Mouse (Mus musculus) midbrain, embryonic 10.5 days (tissue): ENCODE data around the gene Nudt1. TPM values are rescaled to one million over a fixed set of nuclear protein-coding genes. Genes with fewer than 3 reads are reported as not detected.

ENCODE experiments used
- DNase-seq: peaks from one replicate; pipeline ENCODE4 v3.0.0-alpha.2; 2017; ENCODE audit warnings: low spot score
- H3K27ac ChIP-seq: fragments of 300-500 bp; sonication (generic); replicated peaks from 2 replicates; pipeline ENCODE4 v1.5.1; 2016; ENCODE audit warnings: mild to moderate bottlenecking
- H3K27me3 ChIP-seq: fragments of 300-500 bp; sonication (generic); 2 replicates; pipeline ENCODE4 v1.6.1; 2016; ENCODE audit warnings: low read depth, mild to moderate bottlenecking; ENCODE audit not compliant: poor library complexity, severe bottlenecking
- H3K36me3 ChIP-seq: fragments of 300-500 bp; sonication (generic); 2 replicates; pipeline ENCODE4 v1.6.1; 2016; ENCODE audit warnings: mild to moderate bottlenecking, moderate library complexity
- H3K4me1 ChIP-seq: fragments of 300-500 bp; sonication (generic); 2 replicates; pipeline ENCODE4 v1.6.1; 2016
- H3K4me3 ChIP-seq: fragments of 300-500 bp; sonication (generic); 2 replicates; pipeline ENCODE4 v1.5.1; 2016; ENCODE audit warnings: mild to moderate bottlenecking, moderate library complexity
- H3K9me3 ChIP-seq: fragments of 300-500 bp; sonication (generic); replicated peaks from 2 replicates; pipeline ENCODE4 v1.6.1; 2016; ENCODE audit warnings: mild to moderate bottlenecking
- WGBS: fragments of 180-500 bp; shearing (Covaris S2); methylation state at CpG from one replicate; pipeline ENCODE4 v1.1.7; 2016; 5-methylcytosine and 5-hydroxymethylcytosine counted together
- polyA plus RNA-seq: library from polyadenylated mRNA; unstranded; fragments of >200 nt; fragmentation: Nextera tagmentation; extraction: Ambion mirVana; gene quantifications from 2 replicates; pipeline ENCODE4 v1.2.1, GENCODE M21; 2016

Gene Nudt1
- polyA plus RNA-seq = 54.9 and 58.6 TPM in 2 replicates

GRCm38 (mm10) chr5:140321042-140321755 lies at the start of gene Nudt1, which contains the start of gene Mad1l1:
Gene Nudt1, plus strand, starts transcription at chr5:140321656.
Gene Mad1l1, minus strand, starts transcription at chr5:140321552.
- Histone ChIP-seq H3K4me3 (peak within 1 kb of the TSS; percentile 100), H3K4me1 (peaks cover 26% of the 10 kb centered on the region), H3K9me3 (no peaks in the 10 kb centered on the region), H3K27me3 (no peaks in the 10 kb centered on the region), H3K36me3 (peaks cover 22% of the 10 kb centered on the region), H3K27ac (peak within 1 kb of the TSS; percentile 97)
- WGBS = 0% methylated on average over 60 of the region's 60 CpGs
- peak; percentile 91 for DNase-seq

- Histone ChIP-seq H3K27ac (no peak overlapping the region), H3K4me3 (no peak overlapping the region), H3K4me1 (no peaks in the 10 kb centered on the region), H3K9me3 (no peaks in the 10 kb centered on the region), H3K36me3 (peaks cover 67% of the 10 kb centered on the region), H3K27me3 (no peaks in the 10 kb centered on the region)
- WGBS = 91% methylated on average over 6 of the region's 6 CpGs
- DNase-seq = no peak
Observed at GRCm38 (mm10) chr5:140276779-140277178, 44.7 kb upstream of the Nudt1 start.

GRCm38 (mm10) chr5:140280205-140280604 lies 41.3 kb upstream of the Nudt1 start:
- 85% methylated on average over 9 of the region's 9 CpGs for WGBS
- H3K27me3 ChIP-seq = no peaks in the 10 kb centered on the region
- no peaks in the 10 kb centered on the region for H3K9me3 ChIP-seq
- DNase-seq = no peak
- no peak overlapping the region for H3K27ac ChIP-seq
- H3K4me3 ChIP-seq = no peak overlapping the region
- no peaks in the 10 kb centered on the region for H3K4me1 ChIP-seq
- H3K36me3 ChIP-seq = peaks cover 81% of the 10 kb centered on the region

- no peak for DNase-seq
- 85% methylated on average over 8 of the region's 8 CpGs for WGBS
- Histone ChIP-seq H3K4me3 (no peak overlapping the region), H3K36me3 (peaks cover 84% of the 10 kb centered on the region), H3K4me1 (no peaks in the 10 kb centered on the region), H3K27ac (no peak overlapping the region), H3K9me3 (no peaks in the 10 kb centered on the region), H3K27me3 (no peaks in the 10 kb centered on the region)
Observed at GRCm38 (mm10) chr5:140282376-140282775, 39.1 kb upstream of the Nudt1 start.

GRCm38 (mm10) chr5:140282900-140283299 lies 38.6 kb upstream of the Nudt1 start:
- Histone ChIP-seq H3K27me3 (no peaks in the 10 kb centered on the region), H3K36me3 (peaks cover 82% of the 10 kb centered on the region)
- no peak for DNase-seq

GRCm38 (mm10) chr5:140284011-140284410 lies 37.4 kb upstream of the Nudt1 start:
- Histone ChIP-seq H3K36me3 (peaks cover 82% of the 10 kb centered on the region), H3K4me3 (no peak overlapping the region), H3K4me1 (no peaks in the 10 kb centered on the region), H3K9me3 (no peaks in the 10 kb centered on the region), H3K27me3 (no peaks in the 10 kb centered on the region), H3K27ac (no peak overlapping the region)
- DNase-seq = no peak
- WGBS = 97% methylated on average over 2 of the region's 2 CpGs

More at GRCm38 (mm10) chr5:140282900-140283299, 38.6 kb upstream of the Nudt1 start:
- Histone ChIP-seq H3K4me1 (no peaks in the 10 kb centered on the region), H3K27ac (no peak overlapping the region), H3K4me3 (no peak overlapping the region), H3K9me3 (no peaks in the 10 kb centered on the region)
- WGBS = 97% methylated on average over 3 of the region's 3 CpGs

- peaks cover 82% of the 10 kb centered on the region for H3K36me3 ChIP-seq
- WGBS = 76% methylated on average over 2 of the region's 2 CpGs
- H3K27ac ChIP-seq = no peak overlapping the region
- H3K4me3 ChIP-seq = no peak overlapping the region
- DNase-seq = no peak
- H3K27me3 ChIP-seq = no peaks in the 10 kb centered on the region
- H3K4me1 ChIP-seq = no peaks in the 10 kb centered on the region
- H3K9me3 ChIP-seq = no peaks in the 10 kb centered on the region
Observed at GRCm38 (mm10) chr5:140284761-140285160, 36.7 kb upstream of the Nudt1 start.

- Histone ChIP-seq H3K36me3 (peaks cover 93% of the 10 kb centered on the region), H3K27me3 (no peaks in the 10 kb centered on the region), H3K4me1 (no peaks in the 10 kb centered on the region), H3K27ac (no peak overlapping the region), H3K4me3 (no peak overlapping the region), H3K9me3 (no peaks in the 10 kb centered on the region)
- 92% methylated on average over 3 of the region's 3 CpGs for WGBS
- DNase-seq = no peak
Observed at GRCm38 (mm10) chr5:140288287-140288686, 33.2 kb upstream of the Nudt1 start.

- no peak overlapping the region for H3K27ac ChIP-seq
- DNase-seq = no peak
- 97% methylated on average over 2 of the region's 2 CpGs for WGBS
- no peaks in the 10 kb centered on the region for H3K9me3 ChIP-seq
- peaks cover 91% of the 10 kb centered on the region for H3K36me3 ChIP-seq
- H3K27me3 ChIP-seq = no peaks in the 10 kb centered on the region
- no peaks in the 10 kb centered on the region for H3K4me1 ChIP-seq
- H3K4me3 ChIP-seq = no peak overlapping the region
Observed at GRCm38 (mm10) chr5:140289161-140289560, 32.3 kb upstream of the Nudt1 start.

- no peaks in the 10 kb centered on the region for H3K27me3 ChIP-seq
- peak; percentile 29 for DNase-seq
- H3K9me3 ChIP-seq = no peaks in the 10 kb centered on the region
- no peaks in the 10 kb centered on the region for H3K4me1 ChIP-seq
- H3K36me3 ChIP-seq = peaks cover 89% of the 10 kb centered on the region
- H3K27ac ChIP-seq = no peak overlapping the region
- no peak overlapping the region for H3K4me3 ChIP-seq
- 88% methylated on average over 1 of the region's 1 CpGs for WGBS
Observed at GRCm38 (mm10) chr5:140292152-140292551, 29.3 kb upstream of the Nudt1 start.

GRCm38 (mm10) chr5:140298291-140298690 lies 23.2 kb upstream of the Nudt1 start:
- Histone ChIP-seq H3K9me3 (no peaks in the 10 kb centered on the region), H3K27me3 (no peaks in the 10 kb centered on the region), H3K4me1 (no peaks in the 10 kb centered on the region), H3K4me3 (no peak overlapping the region), H3K27ac (no peak overlapping the region), H3K36me3 (peaks cover 90% of the 10 kb centered on the region)
- WGBS = 88% methylated on average over 4 of the region's 4 CpGs
- DNase-seq = no peak

GRCm38 (mm10) chr5:140306016-140306415 lies 15.4 kb upstream of the Nudt1 start:
- H3K9me3 ChIP-seq = no peaks in the 10 kb centered on the region
- peaks cover 99% of the 10 kb centered on the region for H3K36me3 ChIP-seq

GRCm38 (mm10) chr5:140307602-140308001 lies 13.9 kb upstream of the Nudt1 start:
- 92% methylated on average over 14 of the region's 14 CpGs for WGBS
- H3K9me3 ChIP-seq = no peaks in the 10 kb centered on the region
- DNase-seq = no peak
- no peaks in the 10 kb centered on the region for H3K4me1 ChIP-seq
- H3K27me3 ChIP-seq = no peaks in the 10 kb centered on the region
- no peak overlapping the region for H3K27ac ChIP-seq
- H3K4me3 ChIP-seq = no peak overlapping the region
- peaks cover 100% of the 10 kb centered on the region for H3K36me3 ChIP-seq

More at GRCm38 (mm10) chr5:140306016-140306415, 15.4 kb upstream of the Nudt1 start:
- no peak for DNase-seq
- H3K27ac ChIP-seq = no peak overlapping the region
- H3K4me1 ChIP-seq = no peaks in the 10 kb centered on the region
- no peak overlapping the region for H3K4me3 ChIP-seq
- no peaks in the 10 kb centered on the region for H3K27me3 ChIP-seq
- WGBS = 92% methylated on average over 8 of the region's 8 CpGs
